Mouse (Mus musculus) layer of hippocampus, postnatal 25 days (tissue): ENCODE measurements around the gene Rnf114. TPM values are rescaled to one million over a fixed set of nuclear protein-coding genes. Genes with fewer than 3 reads are reported as not detected.
A peak's percentile ranks its signal among the peaks of the same experiment; 100 is the strongest.

Experiments
- DNase-seq, 2 experiments: peaks; one replicate each; pipeline ENCODE4 v3.0.0; 2022; ENCODE audit warnings: mixed read lengths in 2 of 2, low spot score in 1 of 2; ENCODE audit errors: extremely low spot score in 1 of 2
- total RNA-seq, 2 experiments: library from RNA; stranded (reverse); gene quantifications; 2 replicates each; pipeline ENCODE4 v1.2.3; 2021

Gene Rnf114
- total RNA-seq, 2 experiments from 2014 or later, result 51.1 to 53.1 TPM

DNA sequence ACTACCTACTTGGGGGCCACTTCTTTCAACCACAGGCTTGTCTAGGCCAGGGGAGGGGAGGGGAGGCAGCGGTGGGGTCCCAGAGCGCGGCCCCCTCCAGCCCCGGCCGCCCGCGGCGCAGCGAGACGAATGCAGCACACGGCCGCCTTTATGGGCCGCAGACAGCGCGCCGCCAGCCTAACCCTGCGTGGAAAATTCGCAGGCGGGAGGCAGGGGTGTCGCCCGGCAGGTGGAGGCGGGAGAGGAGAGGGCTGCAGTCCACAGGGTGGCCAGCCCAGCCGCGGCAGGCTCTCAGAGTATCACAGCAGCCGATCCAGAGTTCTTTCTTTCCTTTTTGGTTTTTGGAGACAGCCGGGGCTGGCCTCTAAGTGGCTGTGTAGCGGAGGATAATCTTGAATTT lies 67.0 kb downstream of the Rnf114 start:
- DNase-seq, result no peak

DNA sequence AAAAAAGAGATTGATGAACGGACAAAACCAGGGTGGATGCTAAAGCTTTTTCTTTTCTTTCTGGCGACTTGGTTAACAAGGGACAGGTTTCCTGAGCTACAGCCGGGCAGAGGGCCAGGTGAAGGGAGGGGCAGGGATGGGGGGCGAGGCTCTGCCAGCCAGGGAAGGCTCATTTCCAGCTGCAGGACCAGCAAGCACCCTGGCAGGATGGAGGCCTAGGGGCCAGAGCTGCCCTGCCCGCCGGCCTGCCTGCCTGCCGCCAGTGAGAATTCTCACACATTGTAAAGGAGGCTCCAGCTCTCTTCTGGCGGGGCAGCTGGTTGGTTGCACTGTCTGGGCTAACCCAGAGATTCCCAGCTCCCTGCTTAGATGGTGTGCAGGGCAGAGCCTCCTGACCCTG lies 69.7 kb downstream of the Rnf114 start:
- DNase-seq, result peak in 1 of 2 experiments; percentile 31

DNA sequence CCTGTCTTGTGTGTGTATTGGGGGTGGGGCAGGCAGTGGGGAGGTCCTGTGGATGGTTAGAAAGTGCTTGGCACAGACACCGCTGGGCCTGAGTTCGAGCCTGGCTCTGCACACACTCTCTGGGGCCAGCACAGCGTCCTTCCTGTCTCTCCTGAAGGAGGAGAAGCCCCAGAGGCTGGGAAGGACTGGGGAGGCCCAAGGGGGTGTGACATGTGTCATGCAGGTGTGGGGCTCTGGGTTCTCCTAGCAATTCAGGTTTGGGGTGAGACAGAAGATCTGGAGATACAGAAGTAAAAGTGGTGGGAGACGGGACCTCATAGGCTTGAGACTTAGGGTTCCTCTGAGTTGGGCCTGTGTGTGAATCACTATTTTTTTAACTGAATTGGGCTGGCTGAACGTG lies 70.6 kb downstream of the Rnf114 start:
- DNase-seq, result no peak

DNA sequence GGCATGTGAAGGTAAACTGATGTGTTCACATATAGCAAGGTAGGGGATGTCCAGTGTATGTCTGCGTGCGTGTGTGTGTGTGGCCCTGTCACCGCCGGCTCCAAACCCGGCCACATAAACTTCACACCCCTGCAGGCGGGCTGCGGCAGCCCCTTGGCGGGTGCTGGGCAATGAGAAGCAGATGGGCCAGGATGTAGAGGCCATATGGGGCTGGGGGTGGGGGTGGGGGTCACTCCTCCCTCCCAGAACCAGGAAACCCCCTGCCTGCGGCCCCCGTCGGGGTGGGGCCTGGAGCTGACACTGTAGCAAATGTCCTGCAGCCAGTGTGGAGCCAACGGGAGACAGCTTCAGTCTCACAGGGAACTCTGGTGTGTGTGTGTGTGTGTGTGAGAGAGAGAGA lies 71.3 kb downstream of the Rnf114 start:
- no peak for DNase-seq

DNA sequence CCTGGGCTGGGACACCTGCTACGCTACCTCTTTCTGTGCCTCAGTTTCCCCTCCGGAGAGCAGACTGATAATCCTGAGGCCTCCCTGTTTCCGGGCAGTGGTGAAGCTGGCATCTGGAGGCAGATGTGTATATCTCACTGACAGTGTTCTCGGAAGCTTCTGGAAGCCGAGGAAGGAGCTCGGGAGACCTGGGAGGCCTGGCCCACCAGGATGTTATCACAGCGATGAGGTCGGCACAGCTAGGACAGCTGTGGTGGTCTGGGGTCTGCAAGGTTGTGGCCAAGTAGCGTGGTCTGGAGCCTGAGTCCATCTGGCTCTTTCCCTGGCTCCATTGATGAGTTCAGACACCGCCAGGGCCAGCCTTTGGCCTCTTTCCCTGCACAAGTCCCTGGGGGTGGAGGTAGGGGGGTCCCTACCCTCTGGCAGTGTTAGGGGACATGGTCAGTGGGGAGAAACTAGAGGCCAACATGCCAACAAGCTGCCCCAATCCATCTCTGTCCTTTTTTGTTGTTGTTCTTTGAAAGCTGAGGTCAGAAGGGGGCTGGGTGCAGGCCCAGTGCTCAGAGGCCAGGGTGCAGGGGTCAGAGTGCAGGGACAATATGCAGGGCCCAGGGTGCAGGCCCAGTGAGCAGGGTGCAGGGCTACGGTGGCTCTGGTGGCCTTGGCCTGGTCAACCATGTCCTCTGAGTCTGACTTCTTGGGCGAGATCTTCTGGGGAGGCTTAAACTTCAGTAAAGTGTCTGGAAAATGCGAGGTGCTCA lies 72.3 kb downstream of the Rnf114 start:
- no peak for DNase-seq

DNA sequence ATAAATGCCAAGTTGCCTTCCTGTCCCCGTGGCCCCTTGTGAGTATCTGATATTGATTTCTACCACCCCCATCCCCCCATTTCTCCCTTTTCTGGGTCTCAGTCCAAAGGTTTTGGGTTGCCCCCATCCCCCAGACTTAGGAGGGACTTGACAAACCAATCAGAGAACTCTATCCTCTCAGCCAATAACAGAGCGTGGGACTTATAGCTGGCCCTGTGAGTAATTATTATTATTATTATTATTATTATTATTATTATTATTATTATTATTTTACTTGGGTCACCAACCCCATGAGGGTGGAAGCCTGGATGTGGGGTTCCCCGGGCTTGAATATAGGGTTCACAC lies 72.8 kb downstream of the Rnf114 start:
- no peak for DNase-seq

DNA sequence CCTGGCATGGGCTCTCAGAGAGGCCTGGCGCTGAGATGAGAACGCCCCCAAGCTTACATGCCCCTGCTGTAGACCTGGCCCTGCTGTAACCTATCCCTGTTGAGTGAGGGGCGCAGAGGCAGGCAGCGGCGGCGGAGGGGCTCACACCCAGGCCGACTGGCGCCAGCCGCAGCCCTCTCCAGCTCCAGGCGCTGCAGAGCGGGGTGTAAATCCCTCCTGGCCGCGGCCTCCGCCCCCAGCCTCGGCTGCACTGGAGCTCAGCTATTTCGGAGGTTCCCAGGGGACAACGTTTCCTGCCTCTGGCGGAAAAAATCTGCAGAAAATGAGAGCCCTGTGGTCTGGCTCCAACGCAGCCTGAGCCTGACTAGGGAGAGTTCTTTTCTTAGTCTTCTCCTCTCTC lies 73.2 kb downstream of the Rnf114 start:
- DNase-seq, result no peak

Other genes with a start within 250 kb of the Rnf114 start
- gene B4galt5, start 143.5 kb upstream of the Rnf114 start, total RNA-seq, result 10 to 100 TPM; 45.5 to 53.0 TPM
- 10 to 100 TPM; 25.9 to 35.7 TPM for gene Slc9a8, start 70.9 kb upstream of the Rnf114 start, total RNA-seq
- 10 to 100 TPM; 78.7 to 83.9 TPM for gene Spata2, start 242 bp downstream of the Rnf114 start, total RNA-seq
- under 1 TPM; 0.27 to 0.75 TPM for gene Snai1, start 45.5 kb downstream of the Rnf114 start, total RNA-seq
- gene Ube2v1, start 139.4 kb downstream of the Rnf114 start, total RNA-seq, result 100 to 1,000 TPM; 213 to 235 TPM
- 10 to 100 TPM; 51.0 to 51.3 TPM for gene Gm20431, start 168.9 kb downstream of the Rnf114 start, total RNA-seq
- 10 to 100 TPM; 32.4 to 32.8 TPM for gene Cebpb, start 196.3 kb downstream of the Rnf114 start, total RNA-seq
- 10 to 100 TPM; 57.3 to 60.3 TPM for gene Tmem189, start 197.2 kb downstream of the Rnf114 start, total RNA-seq